ENCODE assay signal across 8 mouse cellular contexts in the genomic region with DNA sequence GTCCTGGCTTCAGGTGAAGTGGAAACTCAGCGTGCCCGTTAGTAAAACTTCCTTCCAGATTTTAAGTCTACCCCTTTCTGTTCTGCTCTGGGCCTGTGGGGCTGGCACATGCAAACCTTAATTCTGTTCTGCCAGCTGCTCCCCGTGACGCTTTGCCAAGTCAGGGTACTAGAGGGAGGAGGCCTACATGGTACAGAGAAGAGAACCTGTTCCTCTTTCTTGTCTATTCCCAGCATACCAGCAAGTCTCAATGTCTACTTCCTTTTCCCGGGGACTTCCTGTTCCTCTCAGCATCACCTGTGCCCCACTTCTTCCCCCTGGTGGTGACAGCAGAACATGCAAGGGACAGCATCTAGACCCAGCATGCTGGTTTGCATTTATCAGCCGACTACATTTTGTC.
A peak's percentile ranks its signal among the peaks of the same experiment; 100 is the strongest.
DNase-seq lines count a peak whose midpoint lies in the region; ATAC-seq and TF ChIP-seq lines count a peak whose summit lies in the region.
"Had no signal": no experiment of that assay in that cellular context is flagged by ENCODE, and none has a peak within 500 bp of the region (broad histone marks: within the 10 kb centered on the region; RNA-seq: fewer than 3 reads in every experiment).

No protein-coding gene starts in this region.

- no peak overlapping the region for H3K4me2 ChIP-seq in heart, postnatal 0 days (ENCODE audit: low read depth, low read length)
- H3K4me2 ChIP-seq: stomach, embryonic 15.5 days had no signal

- ATAC-seq in heart, postnatal 0 days (ENCODE audit: insufficient read depth, low read depth): no peak

- H3K36me3 ChIP-seq in heart, postnatal 0 days (replicated peaks; ENCODE audit: control insufficient read depth, insufficient read depth, low read length): no peaks in the 10 kb centered on the region
- H3K36me3 ChIP-seq: stomach, embryonic 15.5 days had no signal

- no peaks in the 10 kb centered on the region for H3K9me3 ChIP-seq in heart, postnatal 0 days (replicated peaks; ENCODE audit: control insufficient read depth, low read length)
- H3K9me3 ChIP-seq: stomach, embryonic 15.5 days had no signal

- H3K4me1 ChIP-seq in heart, postnatal 0 days (ENCODE audit: control insufficient read depth, insufficient read depth): no peaks in the 10 kb centered on the region
- H3K4me1 ChIP-seq: stomach, embryonic 15.5 days had no signal

- H3K27me3 ChIP-seq in heart, postnatal 0 days (ENCODE audit: control insufficient read depth, insufficient read depth, low read length): no peaks in the 10 kb centered on the region
- H3K27me3 ChIP-seq: stomach, embryonic 15.5 days had no signal

- peak; percentile 29 for DNase-seq in thymus, postnatal 14 days
- no peak for DNase-seq in thymus, postnatal 0 days (ENCODE audit: low spot score)
- peak; percentile 8 for DNase-seq in c-Kit-positive CD71-positive TER-119-positive erythroid progenitor cells, embryonic 14.5 days (ENCODE audit: low spot score)
- peak; percentile 19 for DNase-seq in heart, postnatal 0 days (ENCODE audit: low spot score)
- DNase-seq in layer of hippocampus, postnatal 25 days (ENCODE audit: extremely low spot score in 1 of 2, low spot score in 1 of 2): peak; percentile 42 to 49
- peak; percentile 37 to 46 for DNase-seq in lung, postnatal 4 days
- DNase-seq in spleen, postnatal 36 days (ENCODE audit: low spot score in 2 of 2): peak; percentile 46 to 47

- TF ChIP-seq CTCF in heart, postnatal 0 days (IDR thresholded peaks at IDR 0.05; ENCODE audit: low read depth): peak; percentile 57

- WGBS in heart, postnatal 0 days: 74% methylated on average over 6 of the region's 6 CpGs

- no peak overlapping the region for H3K4me3 ChIP-seq in heart, postnatal 0 days (ENCODE audit: low read depth, low read length)
- H3K4me3 ChIP-seq: stomach, embryonic 15.5 days had no signal

- no peak for TF ChIP-seq EP300 in heart, postnatal 0 days (IDR thresholded peaks at IDR 0.05; ENCODE audit: low read depth)

- no peak overlapping the region for H3K27ac ChIP-seq in heart, postnatal 0 days (ENCODE audit: low read depth)
- H3K27ac ChIP-seq: stomach, embryonic 15.5 days had no signal

- H3K9ac ChIP-seq in heart, postnatal 0 days (replicated peaks; ENCODE audit: low read depth, low read length): no peak overlapping the region
- H3K9ac ChIP-seq: stomach, embryonic 15.5 days had no signal
